Mouse (Mus musculus): ENCODE measurements at regions not wholly inside any gene's neighbourhood (a gene's known extent, or its start where the extent isn't known, plus 50 kb on each side); places are given as distances from the start of the nearest gene placed in this dataset.

- DNase-seq (ENCODE audit: low spot score): no peak
Measured at GRCm38 (mm10) chr10:92625781-92626180, 96.4 kb downstream of the Nedd1 start.

GRCm38 (mm10) chr10:92615684-92616379, 106.4 kb downstream of the Nedd1 start:
- DNase-seq (ENCODE audit: low spot score): no peak

GRCm38 (mm10) chr10:92614341-92614740, 107.9 kb downstream of the Nedd1 start:
- DNase-seq (ENCODE audit: low spot score): no peak

- no peak for DNase-seq (ENCODE audit: low spot score)
Measured at GRCm38 (mm10) chr10:92611060-92611459, 111.2 kb downstream of the Nedd1 start.

GRCm38 (mm10) chr10:92606761-92607160, 115.5 kb downstream of the Nedd1 start:
- DNase-seq (ENCODE audit: low spot score): no peak

- no peak for DNase-seq (ENCODE audit: low spot score)
Measured at GRCm38 (mm10) chr10:92605646-92606045, 116.6 kb downstream of the Nedd1 start.

- no peak for DNase-seq (ENCODE audit: low spot score)
Measured at GRCm38 (mm10) chr10:92600116-92600515, 122.1 kb downstream of the Nedd1 start.

- no peak for DNase-seq (ENCODE audit: low spot score)
Measured at GRCm38 (mm10) chr10:92595496-92596355, 126.5 kb downstream of the Nedd1 start.

- DNase-seq (ENCODE audit: low spot score): peak; percentile 19
Measured at GRCm38 (mm10) chr10:92593947-92594460, 128.2 kb downstream of the Nedd1 start.

- no peak for DNase-seq (ENCODE audit: low spot score)
Measured at GRCm38 (mm10) chr10:92578872-92579271, 143.3 kb downstream of the Nedd1 start.

GRCm38 (mm10) chr10:92570496-92570895, 151.7 kb downstream of the Nedd1 start:
- DNase-seq (ENCODE audit: low spot score): no peak

- no peak for DNase-seq (ENCODE audit: low spot score)
Measured at GRCm38 (mm10) chr10:92557463-92557862, 164.8 kb downstream of the Nedd1 start.

GRCm38 (mm10) chr10:92556526-92557422, 165.4 kb downstream of the Nedd1 start:
- DNase-seq (ENCODE audit: low spot score): no peak

GRCm38 (mm10) chr10:92555727-92556525, 166.3 kb downstream of the Nedd1 start:
- no peak for DNase-seq (ENCODE audit: low spot score)

GRCm38 (mm10) chr10:92553966-92554365, 168.3 kb downstream of the Nedd1 start:
- no peak for DNase-seq (ENCODE audit: low spot score)

GRCm38 (mm10) chr10:92548875-92549586, 173.2 kb downstream of the Nedd1 start:
- DNase-seq (ENCODE audit: low spot score): no peak

- DNase-seq (ENCODE audit: low spot score): no peak
Measured at GRCm38 (mm10) chr10:92538433-92538832, 183.8 kb downstream of the Nedd1 start.

GRCm38 (mm10) chr10:92516886-92517285, 205.3 kb downstream of the Nedd1 start:
- DNase-seq (ENCODE audit: low spot score): no peak

GRCm38 (mm10) chr10:92511769-92512168, 210.5 kb downstream of the Nedd1 start:
- DNase-seq (ENCODE audit: low spot score): no peak

GRCm38 (mm10) chr10:92510677-92511076, 211.5 kb downstream of the Nedd1 start:
- no peak for DNase-seq (ENCODE audit: low spot score)

GRCm38 (mm10) chr10:92504271-92504670, 217.9 kb downstream of the Nedd1 start:
- no peak for DNase-seq (ENCODE audit: low spot score)

All from urinary bladder, postnatal 25 days (tissue).